Mouse (Mus musculus): ENCODE data around the gene Shf. TPM values are rescaled to one million over a fixed set of nuclear protein-coding genes. Genes with fewer than 3 reads are reported as not detected.
"Not testable (repeated sequence)": the region's sequence is repeated elsewhere in the genome, so short reads cannot be mapped to it uniquely, and the experiment has no call there.

Shf gene
- 10 to 100 TPM; 56.6 to 66.5 (median 61.5) TPM for total RNA-seq (2022)

GRCm38 (mm10) chr2:122368995-122369739 is at the start of gene Shf:
Gene Shf (minus strand): TSS chr2:122369162.
- DNase-seq (ENCODE audit: low spot score in 2 of 2) = peak; percentile 85 to 88

GRCm38 (mm10) chr2:122408928-122409327 is 40.0 kb upstream of the Shf start:
- DNase-seq (ENCODE audit: low spot score in 2 of 2) = no peak

- DNase-seq (ENCODE audit: low spot score in 2 of 2) = no peak
Observed at GRCm38 (mm10) chr2:122407607-122408006, 38.6 kb upstream of the Shf start.

GRCm38 (mm10) chr2:122396150-122396549 is 27.2 kb upstream of the Shf start:
- DNase-seq (ENCODE audit: low spot score in 2 of 2) = no peak

GRCm38 (mm10) chr2:122387135-122387534 is 18.2 kb upstream of the Shf start:
- not testable (repeated sequence) for DNase-seq (ENCODE audit: low spot score in 2 of 2)

- DNase-seq (ENCODE audit: low spot score in 2 of 2) = no peak
Observed at GRCm38 (mm10) chr2:122385095-122385494, 16.1 kb upstream of the Shf start.

- no peak for DNase-seq (ENCODE audit: low spot score in 2 of 2)
Observed at GRCm38 (mm10) chr2:122382121-122382520, 13.2 kb upstream of the Shf start.

- DNase-seq (ENCODE audit: low spot score in 2 of 2) = no peak
Observed at GRCm38 (mm10) chr2:122381329-122382103, 12.6 kb upstream of the Shf start.

- peak in 1 of 2 experiments; percentile 67 for DNase-seq (ENCODE audit: low spot score in 2 of 2)
Observed at GRCm38 (mm10) chr2:122380768-122381311, 11.9 kb upstream of the Shf start.

- DNase-seq (ENCODE audit: low spot score in 2 of 2) = no peak
Observed at GRCm38 (mm10) chr2:122379292-122379650, 10.3 kb upstream of the Shf start.

- no peak for DNase-seq (ENCODE audit: low spot score in 2 of 2)
Observed at GRCm38 (mm10) chr2:122378421-122379291, 9.7 kb upstream of the Shf start.

GRCm38 (mm10) chr2:122377751-122378246 is 8.8 kb upstream of the Shf start:
- peak; percentile 69 to 83 for DNase-seq (ENCODE audit: low spot score in 2 of 2)

- peak; percentile 98 to 99 for DNase-seq (ENCODE audit: low spot score in 2 of 2)
Observed at GRCm38 (mm10) chr2:122377215-122377674, 8.3 kb upstream of the Shf start.

GRCm38 (mm10) chr2:122376041-122376561 is 7.1 kb upstream of the Shf start:
- no peak for DNase-seq (ENCODE audit: low spot score in 2 of 2)

GRCm38 (mm10) chr2:122375391-122375991 is 6.5 kb upstream of the Shf start:
- DNase-seq (ENCODE audit: low spot score in 2 of 2) = peak; percentile 95 to 99

- no peak for DNase-seq (ENCODE audit: low spot score in 2 of 2)
Observed at GRCm38 (mm10) chr2:122374666-122375331, 5.8 kb upstream of the Shf start.

GRCm38 (mm10) chr2:122374012-122374411 is 5.0 kb upstream of the Shf start:
- no peak for DNase-seq (ENCODE audit: low spot score in 2 of 2)

GRCm38 (mm10) chr2:122372541-122372940 is 3.6 kb upstream of the Shf start:
- DNase-seq (ENCODE audit: low spot score in 2 of 2) = no peak

- DNase-seq (ENCODE audit: low spot score in 2 of 2) = no peak
Observed at GRCm38 (mm10) chr2:122372067-122372466, 3.1 kb upstream of the Shf start.

Measured in layer of hippocampus, adult 8-10 months (tissue).